Mouse (Mus musculus) gastrocnemius, postnatal 10 days (tissue): ENCODE measurements around the gene Mink1. TPM values are rescaled to one million over a fixed set of nuclear protein-coding genes. Genes with fewer than 3 reads are reported as not detected.

ENCODE experiments used
- DNase-seq: peaks from one replicate; pipeline ENCODE4 v3.0.0; 2021; ENCODE audit warnings: mixed read lengths
- total RNA-seq, 2 experiments: library from RNA; stranded (reverse); gene quantifications; 2 replicates each; pipeline ENCODE4 v1.2.3; 2021

Mink1 gene
- total RNA-seq, 2 experiments from 2014 or later, result 28.6 to 37.0 TPM

GRCm38 (mm10) chr11:70635601-70636000, 72.9 kb downstream of the Mink1 start:
- DNase-seq, result no peak

DNA sequence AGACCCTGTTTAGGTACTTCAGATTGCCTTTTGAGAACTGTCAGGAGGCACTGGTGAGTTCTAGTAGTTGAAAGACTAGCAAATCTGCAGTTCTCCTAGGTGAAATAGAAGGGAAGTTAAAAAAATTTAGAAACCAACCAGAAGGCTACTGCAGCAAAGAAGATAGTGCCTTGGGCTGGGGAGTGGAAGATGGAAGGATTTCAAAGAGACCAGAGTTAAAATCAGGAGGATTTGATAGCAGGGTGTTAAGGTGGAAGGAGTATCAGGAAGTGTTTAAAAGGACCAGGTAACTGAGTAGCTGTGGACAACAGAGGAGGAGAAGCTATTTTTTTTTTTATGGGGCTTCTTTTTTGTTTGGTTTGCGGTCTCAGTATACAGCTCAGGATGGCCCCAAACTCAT, 75.1 kb downstream of the Mink1 start:
- DNase-seq, result no peak

GRCm38 (mm10) chr11:70638293-70638692, 75.6 kb downstream of the Mink1 start:
- DNase-seq, result no peak

GRCm38 (mm10) chr11:70638714-70639278, 76.1 kb downstream of the Mink1 start, which contains the start of gene Gp1ba:
TSS of gene Gp1ba (plus strand) at chr11:70639122.
- no peak for DNase-seq

DNA sequence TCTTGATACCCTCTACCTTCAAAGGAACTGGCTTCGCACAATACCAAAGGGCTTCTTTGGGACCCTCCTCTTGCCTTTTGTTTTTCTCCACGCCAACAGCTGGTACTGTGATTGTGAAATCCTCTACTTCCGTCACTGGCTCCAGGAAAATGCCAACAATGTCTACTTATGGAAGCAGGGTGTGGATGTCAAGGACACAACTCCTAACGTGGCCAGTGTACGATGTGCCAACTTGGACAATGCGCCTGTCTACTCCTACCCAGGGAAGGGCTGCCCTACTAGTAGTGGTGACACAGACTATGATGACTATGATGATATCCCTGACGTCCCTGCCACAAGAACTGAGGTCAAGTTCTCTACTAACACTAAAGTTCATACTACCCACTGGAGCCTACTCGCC, 77.3 kb downstream of the Mink1 start:
- no peak for DNase-seq

DNA sequence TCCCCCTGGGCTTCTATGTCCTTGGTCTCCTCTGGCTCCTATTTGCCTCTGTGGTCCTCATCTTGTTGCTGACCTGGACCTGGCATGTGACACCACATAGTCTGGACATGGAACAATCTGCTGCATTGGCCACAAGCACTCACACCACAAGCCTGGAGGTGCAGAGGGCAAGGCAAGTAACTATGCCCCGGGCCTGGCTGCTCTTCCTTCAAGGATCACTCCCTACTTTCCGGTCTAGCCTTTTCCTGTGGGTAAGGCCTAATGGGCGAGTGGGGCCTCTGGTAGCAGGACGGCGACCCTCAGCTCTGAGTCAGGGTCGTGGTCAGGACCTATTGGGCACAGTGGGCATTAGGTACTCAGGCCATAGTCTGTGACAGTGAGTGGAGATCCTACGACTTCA, 78.6 kb downstream of the Mink1 start:
- no peak for DNase-seq

- peak; percentile 17 for DNase-seq
Measured at GRCm38 (mm10) chr11:70643051-70643450, 80.4 kb downstream of the Mink1 start.

DNA sequence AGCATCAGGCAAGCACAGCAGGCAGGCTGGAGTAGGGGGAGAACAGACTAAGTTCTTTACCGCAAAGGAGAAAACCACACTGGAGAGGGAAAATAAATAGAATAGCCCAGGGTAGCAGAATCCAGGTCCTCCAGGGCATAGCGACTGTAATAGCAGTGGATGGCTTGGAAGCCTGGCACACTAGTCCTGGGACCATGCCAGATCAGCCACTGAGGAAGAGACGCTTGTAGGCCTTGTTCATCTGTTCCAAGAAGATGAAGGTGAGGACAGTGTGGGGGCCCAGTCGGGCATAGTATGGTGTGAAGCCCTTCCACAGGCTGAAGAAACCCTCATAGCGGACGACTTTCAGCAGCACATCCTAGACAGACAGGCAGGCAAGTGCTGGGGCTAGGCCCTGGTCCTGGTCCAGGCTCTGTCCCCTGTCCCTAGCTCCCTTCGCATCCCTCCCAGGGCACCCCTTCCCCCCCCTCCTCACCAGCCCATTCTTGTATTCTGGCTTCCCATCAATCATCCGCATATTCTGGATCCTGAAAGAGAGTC, 82.0 kb downstream of the Mink1 start:
- DNase-seq, result peak; percentile 16

GRCm38 (mm10) chr11:70645461-70646258, 83.0 kb downstream of the Mink1 start:
- no peak for DNase-seq

GRCm38 (mm10) chr11:70646259-70646555, 83.5 kb downstream of the Mink1 start:
- DNase-seq, result peak; percentile 35

GRCm38 (mm10) chr11:70646691-70647650, 84.3 kb downstream of the Mink1 start, which contains the start of the genes Rnf167 and Slc25a11:
TSS of gene Rnf167 (plus strand) at chr11:70647235.
TSS of gene Slc25a11 (minus strand) at chr11:70647479.
- DNase-seq, result peak; percentile 92

- no peak for DNase-seq
Measured at GRCm38 (mm10) chr11:70647716-70648420, 85.2 kb downstream of the Mink1 start.

GRCm38 (mm10) chr11:70648512-70648911, 85.8 kb downstream of the Mink1 start:
- no peak for DNase-seq

DNA sequence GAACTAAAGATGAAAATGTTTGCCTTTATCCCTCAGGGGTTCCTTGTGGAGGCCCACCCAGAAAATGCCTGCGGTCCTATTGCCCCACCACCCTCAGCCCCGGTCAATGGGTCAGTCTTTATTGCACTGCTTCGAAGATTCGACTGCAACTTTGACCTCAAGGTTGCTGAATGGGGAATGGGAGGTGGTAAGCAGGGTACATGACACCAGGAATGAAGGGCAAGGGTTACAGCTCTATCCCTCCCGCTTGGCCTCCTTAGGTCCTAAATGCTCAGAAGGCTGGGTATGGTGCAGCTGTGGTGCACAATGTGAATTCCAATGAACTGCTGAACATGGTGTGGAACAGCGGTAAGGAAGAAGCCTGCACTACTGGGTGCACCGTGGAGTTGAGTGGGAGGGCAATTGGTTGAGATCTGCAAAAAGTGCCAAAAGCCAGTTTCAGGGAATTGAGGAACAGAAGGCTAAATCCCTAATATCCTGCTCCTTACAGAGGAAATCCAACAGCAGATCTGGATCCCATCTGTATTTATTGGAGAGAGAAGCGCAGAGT, 86.6 kb downstream of the Mink1 start:
- no peak for DNase-seq

DNA sequence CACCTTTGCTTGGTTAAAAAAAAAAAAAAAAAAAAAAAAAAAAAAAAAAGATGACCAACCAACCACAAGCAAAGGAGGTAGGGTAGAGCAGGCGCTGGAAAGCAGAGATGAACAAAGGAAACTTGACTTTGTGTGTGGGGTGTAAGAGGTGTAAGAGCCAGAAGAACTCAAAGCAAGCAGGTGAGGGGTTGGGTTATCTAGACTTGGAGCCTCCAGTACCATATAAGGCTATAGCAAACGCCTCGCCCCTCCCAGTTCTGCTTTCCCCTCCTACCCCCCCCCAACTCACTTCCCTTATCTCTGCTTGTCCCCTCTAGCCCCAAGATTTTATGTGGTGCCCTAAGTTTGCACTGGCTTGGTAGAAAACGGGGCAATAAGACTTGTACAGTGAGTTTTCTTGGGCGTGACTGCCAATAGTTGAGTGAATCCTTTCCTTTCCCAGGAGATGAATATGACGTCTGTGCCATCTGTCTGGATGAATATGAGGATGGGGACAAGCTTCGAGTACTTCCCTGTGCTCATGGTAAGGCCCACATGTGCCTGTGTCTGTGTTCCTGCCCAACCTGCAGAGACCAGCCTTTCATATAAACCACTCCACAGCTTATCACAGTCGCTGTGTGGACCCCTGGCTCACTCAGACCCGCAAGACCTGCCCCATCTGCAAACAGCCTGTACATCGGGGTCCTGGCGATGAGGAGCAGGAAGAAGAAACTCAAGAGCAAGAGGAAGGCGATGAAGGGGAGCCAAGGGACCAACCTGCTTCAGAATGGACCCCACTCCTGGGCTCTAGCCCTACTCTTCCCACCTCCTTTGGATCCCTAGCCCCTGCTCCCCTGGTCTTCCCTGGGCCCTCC, 87.9 kb downstream of the Mink1 start:
- DNase-seq, result no peak

DNA sequence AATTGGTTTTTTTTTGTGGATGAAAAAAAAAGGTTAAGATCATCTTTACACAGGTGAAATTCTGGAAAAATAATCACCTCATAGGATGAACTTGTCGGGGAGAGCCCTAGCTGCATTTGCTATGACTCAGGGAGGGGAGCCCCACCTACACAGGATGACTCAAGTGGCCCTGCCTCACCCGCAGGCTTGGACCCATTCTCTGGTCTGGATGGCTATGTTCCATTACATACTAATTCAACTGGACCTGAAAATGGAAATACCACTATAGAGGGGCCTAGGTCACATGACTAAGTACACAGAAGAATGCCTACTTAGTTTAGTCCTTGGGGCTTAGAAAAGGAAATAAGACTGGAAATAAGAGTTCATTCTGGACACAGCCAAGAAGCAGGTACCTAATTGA, 88.7 kb downstream of the Mink1 start:
- DNase-seq, result no peak

DNA sequence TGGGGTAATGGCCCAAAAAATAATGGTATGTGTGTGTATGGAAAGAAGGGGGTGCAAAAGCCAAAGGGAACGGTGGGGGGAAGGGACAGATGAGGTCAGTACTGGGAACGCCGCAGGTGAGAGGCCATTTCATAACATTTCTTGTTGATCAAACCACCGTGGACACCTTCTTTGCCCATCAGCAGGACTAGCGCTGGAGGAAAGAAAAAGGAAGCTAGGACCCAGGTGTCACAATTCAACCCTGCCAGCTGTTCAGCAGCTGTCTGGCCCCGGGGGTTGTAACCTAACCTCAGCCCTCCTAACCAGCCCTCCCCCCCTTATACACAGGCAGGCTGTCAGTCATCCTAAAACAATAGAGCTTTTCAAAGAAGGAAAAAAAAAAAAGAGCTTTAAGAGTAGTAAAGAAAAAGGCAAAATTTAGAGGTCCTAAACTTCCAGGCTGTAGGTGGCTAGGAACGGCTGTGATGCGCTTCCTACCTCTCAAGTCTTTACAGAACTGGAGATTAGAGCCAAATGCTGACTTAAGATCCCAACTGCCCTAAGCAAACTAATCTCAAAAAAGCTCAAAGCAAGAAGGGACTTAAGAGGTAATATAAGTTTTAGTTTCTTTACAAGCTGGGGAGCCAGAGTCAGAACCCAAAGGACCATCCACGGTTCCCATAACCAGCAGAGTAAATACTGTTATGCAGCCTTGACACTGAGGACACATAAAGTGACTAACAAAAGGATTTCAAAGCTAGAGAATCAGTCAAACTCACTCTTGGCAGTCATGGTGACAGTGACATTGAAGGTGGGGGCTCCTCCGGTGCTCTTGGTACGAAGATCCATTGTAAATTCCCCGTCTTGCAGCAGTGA, 89.6 kb downstream of the Mink1 start:
- DNase-seq, result no peak

DNA sequence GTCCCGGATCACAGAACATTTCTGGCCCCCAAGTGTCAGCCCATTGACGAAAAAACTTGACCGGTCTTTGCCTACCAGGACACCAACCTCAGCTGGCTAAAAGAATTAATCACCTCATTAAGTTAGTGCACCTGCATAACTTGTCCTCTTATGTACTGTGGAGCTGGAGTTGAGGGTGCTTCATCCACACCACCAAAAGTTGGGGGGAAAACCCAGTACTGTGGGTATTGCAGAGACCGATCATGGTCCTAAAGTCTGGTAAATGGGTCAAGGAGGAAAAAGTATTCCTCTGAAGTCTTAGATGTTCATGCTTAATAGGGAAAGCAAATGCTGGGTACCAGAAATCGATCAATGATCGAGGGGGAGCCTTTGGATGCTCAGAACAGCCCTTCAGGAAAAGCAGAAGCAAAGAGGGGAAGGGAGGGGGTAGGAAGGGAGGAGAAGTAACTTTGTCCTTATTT, 90.2 kb downstream of the Mink1 start:
- DNase-seq, result no peak
